Mouse (Mus musculus) E14TG2a.4 (cell line): ENCODE data around the gene Bbx.

ENCODE experiments used
- CTCF ChIP-seq: conservative IDR thresholded peaks from 2 replicates; pipeline ENCODE4 v1.5.1; 2014; ENCODE audit warnings: low read length
- NANOG ChIP-seq: IDR thresholded peaks from 2 replicates; pipeline ENCODE4 v1.6.1; 2014; ENCODE audit warnings: borderline replicate concordance, low read length, mixed read lengths
- POU5F1 ChIP-seq: IDR thresholded peaks from 2 replicates; pipeline ENCODE4 v1.6.1; 2014; ENCODE audit warnings: low read length, borderline replicate concordance

GRCm38 (mm10) chr16:50228833-50229232, 203.4 kb downstream of the Bbx start:
- TF ChIP-seq CTCF (no peak), NANOG (no peak), POU5F1 (no peak)
